In the genomic region with DNA sequence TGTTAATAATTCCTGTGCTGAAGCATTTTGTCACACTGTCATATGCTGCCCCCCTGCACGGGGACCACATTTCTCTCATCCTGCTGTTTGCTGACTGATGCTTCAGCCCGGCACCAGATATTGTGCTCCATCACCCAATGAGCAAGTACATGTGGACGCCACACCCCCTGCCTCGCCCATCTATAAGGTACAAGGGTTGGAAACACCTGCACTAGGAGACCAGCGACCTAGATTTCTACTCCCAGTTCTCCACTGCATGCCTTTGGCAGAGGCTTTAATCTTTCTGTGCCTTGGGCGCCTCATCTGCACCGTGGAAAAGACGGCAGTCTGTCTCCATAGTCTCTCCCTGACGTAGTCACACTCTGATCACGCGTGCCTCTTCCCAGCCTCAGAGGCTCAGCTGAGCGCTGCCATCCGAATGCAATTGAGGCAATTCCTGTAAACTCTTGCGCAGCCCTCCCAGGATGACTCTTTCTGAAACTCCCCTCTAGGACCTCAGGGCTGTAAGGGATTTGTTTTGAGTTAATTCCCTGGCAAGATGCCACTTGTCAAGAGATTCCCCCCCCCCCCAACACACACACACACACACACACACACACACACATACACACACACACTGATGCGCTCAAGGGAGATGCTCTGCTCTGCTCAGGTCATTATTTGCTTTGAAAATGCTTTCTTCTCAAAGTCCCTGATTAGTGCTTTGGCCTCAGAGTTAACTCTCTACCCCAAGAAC, we compare ENCODE assay signal across 9 mouse cellular contexts. TPM values are rescaled to one million over a fixed set of nuclear protein-coding genes. Genes with fewer than 3 reads are reported as not detected.
DNase-seq lines count a peak whose midpoint lies in the region; ATAC-seq lines count a peak whose summit lies in the region.
"Had no signal": no experiment of that assay in that cellular context is flagged by ENCODE, and none has a peak within 500 bp of the region (broad histone marks: within the 10 kb centered on the region; RNA-seq: fewer than 3 reads in every experiment).

No protein-coding gene starts in this region.

- intact Hi-C loops in heart, postnatal 25 days (cut with DNase I), result loop anchor here (5.0 kb wide), 1 partner anchor 43 kb away; the partner anchor contains the start of gene Sub1

- peak; percentile 66 for DNase-seq in heart, adult 11 months
- no peak for DNase-seq in heart, postnatal 25 days (ENCODE audit: low spot score)
- peak; percentile 23 for DNase-seq in right cerebral cortex, postnatal 25 days
- DNase-seq in right cerebral cortex, postnatal 14 days, result no peak
- no peak for DNase-seq in yolk sac, embryonic 10.5 days (ENCODE audit: low spot score)
- DNase-seq in kidney, postnatal 25 days, result no peak
- DNase-seq: left cerebral cortex, postnatal 4 days had no signal

- H3K4me2 ChIP-seq in hindbrain, embryonic 16.5 days (ENCODE audit: low read length), result peak overlapping the region; percentile 35
- no peak overlapping the region for H3K4me2 ChIP-seq in stomach, embryonic 15.5 days

- H3K36me3 ChIP-seq in hindbrain, embryonic 16.5 days (ENCODE audit: control insufficient read depth, insufficient read depth, low read length), result no peaks in the 10 kb centered on the region
- no peaks in the 10 kb centered on the region for H3K36me3 ChIP-seq in stomach, embryonic 15.5 days

- H3K27ac ChIP-seq in hindbrain, embryonic 16.5 days (ENCODE audit: low read depth, low read length), result peak overlapping the region; percentile 71
- H3K27ac ChIP-seq in stomach, embryonic 15.5 days, result no peak overlapping the region

- WGBS in hindbrain, embryonic 16.5 days, result 46% methylated on average over 15 of the region's 15 CpGs
- WGBS in stomach, embryonic 15.5 days, result 54% methylated on average over 15 of the region's 15 CpGs

- no peaks in the 10 kb centered on the region for H3K9me3 ChIP-seq in hindbrain, embryonic 16.5 days (ENCODE audit: control insufficient read depth, low read length)
- no peaks in the 10 kb centered on the region for H3K9me3 ChIP-seq in stomach, embryonic 15.5 days

- no peaks in the 10 kb centered on the region for H3K27me3 ChIP-seq in hindbrain, embryonic 16.5 days (replicated peaks; ENCODE audit: control insufficient read depth, insufficient read depth, low read length)
- no peaks in the 10 kb centered on the region for H3K27me3 ChIP-seq in stomach, embryonic 15.5 days (replicated peaks)

- no peak overlapping the region for H3K4me3 ChIP-seq in hindbrain, embryonic 16.5 days (ENCODE audit: low read length)
- H3K4me3 ChIP-seq in stomach, embryonic 15.5 days (replicated peaks), result no peak overlapping the region

- H3K9ac ChIP-seq in hindbrain, embryonic 16.5 days (ENCODE audit: low read depth, low read length), result 0 out of 2 replicates have a peak overlapping the region, but pooled peaks have one; percentile 42
- no peak overlapping the region for H3K9ac ChIP-seq in stomach, embryonic 15.5 days

- ATAC-seq in hindbrain, embryonic 16.5 days, result peak; percentile 87
- ATAC-seq in stomach, embryonic 15.5 days (ENCODE audit: insufficient read depth, low FRiP score, low read depth), result peak; percentile 35; the same call in 1 of the 2 replicates

- peaks cover 15% of the 10 kb centered on the region for H3K4me1 ChIP-seq in hindbrain, embryonic 16.5 days (ENCODE audit: control insufficient read depth, insufficient read depth, low read depth, low read length)
- peaks cover 9% of the 10 kb centered on the region; the same call in 1 of the 2 replicates for H3K4me1 ChIP-seq in stomach, embryonic 15.5 days

RNA-seq across cellular contexts. Expression of gene Sub1, which starts 43.1 kb away (rescaled TPM):
- 10 to 100 TPM; 73.6 to 82.5 TPM for total RNA-seq in heart, postnatal 25 days (2021)
- 474 and 502 TPM in 2 replicates for polyA plus RNA-seq in hindbrain, embryonic 16.5 days (2015; fragmentation: Nextera tagmentation; extraction: Ambion mirVana)
- 645 and 665 TPM in 2 replicates for polyA plus RNA-seq in stomach, embryonic 15.5 days (2015; fragmentation: Nextera tagmentation; extraction: Ambion mirVana)

Comparison
In these comparisons a context has a peak if more than half of its experiments do, and no peak if none do; other contexts are left out.
1. DNase-seq: peak in heart, adult 11 months (single experiment) and right cerebral cortex, postnatal 25 days (single experiment); none in heart, postnatal 25 days (single experiment), right cerebral cortex, postnatal 14 days (single experiment), yolk sac, embryonic 10.5 days (single experiment) and kidney, postnatal 25 days (0 of 2).